Mouse (Mus musculus): ENCODE results near the gene G0s2.

DNA sequence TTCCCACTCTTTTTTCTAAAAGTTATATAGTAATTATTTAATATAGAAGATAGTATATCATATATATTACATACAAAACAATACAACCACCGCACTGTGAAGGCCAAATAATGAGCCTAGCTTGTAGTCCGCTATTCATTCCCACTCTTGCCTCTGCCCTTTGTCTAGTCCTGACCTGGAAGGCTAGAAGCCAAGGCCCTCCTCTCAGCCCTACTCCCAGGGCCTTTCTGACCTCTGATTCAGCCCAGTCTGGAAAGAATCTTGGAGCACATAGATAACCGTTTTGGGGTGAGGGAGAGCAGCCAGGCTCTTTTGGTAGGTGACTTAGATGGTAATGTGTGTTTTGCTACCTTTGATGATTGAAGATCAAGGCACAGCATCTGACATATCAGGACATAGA lies 20.9 kb upstream of the G0s2 start:
- no peak for TF ChIP-seq CTCF (IDR thresholded peaks at IDR 0.05; ENCODE audit: borderline replicate concordance, insufficient read depth, low read depth, low read length)
- TF ChIP-seq POLR2A (IDR thresholded peaks at IDR 0.05; ENCODE audit: borderline replicate concordance, insufficient read depth, low read length): no peak
